Mouse (Mus musculus) midbrain, embryonic 14.5 days (tissue): ENCODE measurements at regions not wholly inside any gene's neighbourhood (a gene's known extent, or its start where the extent isn't known, plus 50 kb on each side); places are given as distances from the start of the nearest gene placed in this dataset.

ENCODE experiments used
- ATAC-seq: fragments of 200-750 bp; cut with Nextera tagmentation; 2 replicates; pipeline ENCODE4 v1.8.0; 2017; ENCODE audit warnings: moderate number of reproducible peaks, moderate library complexity; ENCODE audit not compliant: low FRiP score, low TSS enrichment
- DNase-seq: peaks from one replicate; pipeline ENCODE4 v3.0.0-alpha.2; 2015
- H3K27ac ChIP-seq: fragments of 300-500 bp; sonication (generic); replicated peaks from 2 replicates; pipeline ENCODE4 v1.5.1; 2014; ENCODE audit warnings: mild to moderate bottlenecking, low read depth, low read length, moderate library complexity
- H3K27me3 ChIP-seq: fragments of 300-500 bp; sonication (generic); 2 replicates; pipeline ENCODE4 v1.6.1; 2014; ENCODE audit warnings: low read length, control low read depth, mixed read lengths; ENCODE audit not compliant: control insufficient read depth, insufficient read depth
- H3K36me3 ChIP-seq: fragments of 300-500 bp; sonication (generic); 2 replicates; pipeline ENCODE4 v1.6.1; 2014; ENCODE audit warnings: low read length, control low read depth; ENCODE audit not compliant: control insufficient read depth, insufficient read depth
- H3K4me1 ChIP-seq: fragments of 300-500 bp; sonication (generic); 2 replicates; pipeline ENCODE4 v1.6.1; 2014; ENCODE audit warnings: mild to moderate bottlenecking, antibody characterized with exemption, low read length, control low read depth; ENCODE audit not compliant: control insufficient read depth, insufficient read depth
- H3K4me2 ChIP-seq: fragments of 300-500 bp; sonication (generic); 2 replicates; pipeline ENCODE4 v1.6.1; 2014; ENCODE audit warnings: mild to moderate bottlenecking, low read length, moderate library complexity
- H3K4me3 ChIP-seq: fragments of 300-500 bp; sonication (generic); replicated peaks from 2 replicates; pipeline ENCODE4 v1.5.1; 2014; ENCODE audit warnings: low read depth, low read length
- H3K9ac ChIP-seq: fragments of 300-500 bp; sonication (generic); replicated peaks from 2 replicates; pipeline ENCODE4 v1.6.1; 2014; ENCODE audit warnings: mild to moderate bottlenecking, low read length, moderate library complexity
- H3K9me3 ChIP-seq: fragments of 300-500 bp; sonication (generic); 2 replicates; pipeline ENCODE4 v1.6.1; 2016; ENCODE audit warnings: low read length, control low read depth, mixed read lengths; ENCODE audit not compliant: control insufficient read depth
- WGBS: fragments of 180-500 bp; shearing (Covaris S2); extraction: QIAGEN DNeasy Blood & Tissue Kit; methylation state at CpG from one replicate; pipeline ENCODE4 v1.1.7; 2014; 5-methylcytosine and 5-hydroxymethylcytosine counted together

DNA sequence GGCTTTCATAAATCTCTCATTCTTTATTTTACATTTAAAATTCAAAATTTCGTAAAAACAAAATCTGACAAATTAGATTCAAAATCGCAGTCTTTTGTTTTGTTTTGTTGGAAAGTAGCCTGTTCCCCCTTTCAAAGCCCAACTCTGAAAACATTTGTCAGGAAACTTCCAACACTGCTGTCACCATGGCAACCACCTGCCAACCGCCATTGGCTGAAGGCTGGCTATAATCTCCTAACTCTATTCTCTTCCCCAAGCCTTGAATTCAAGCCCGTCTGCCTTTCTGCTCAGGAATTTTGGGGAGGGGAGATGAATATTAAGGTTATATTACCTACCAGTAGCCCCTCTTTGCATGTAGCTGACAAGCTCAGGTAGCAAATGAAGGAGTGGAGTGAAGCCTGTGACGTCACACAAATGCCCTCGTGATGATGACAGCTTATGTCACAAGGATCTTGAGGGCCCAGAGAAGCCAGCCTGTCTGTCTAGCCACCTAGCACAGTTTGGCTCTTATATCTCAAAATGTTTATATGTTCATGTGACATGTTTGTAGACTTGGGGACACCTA lies 82.0 kb upstream of the Sox2 start:
- Histone ChIP-seq H3K27ac (no peak overlapping the region), H3K4me2 (no peak overlapping the region)
- 17% methylated on average over 6 of the region's 6 CpGs for WGBS

DNA sequence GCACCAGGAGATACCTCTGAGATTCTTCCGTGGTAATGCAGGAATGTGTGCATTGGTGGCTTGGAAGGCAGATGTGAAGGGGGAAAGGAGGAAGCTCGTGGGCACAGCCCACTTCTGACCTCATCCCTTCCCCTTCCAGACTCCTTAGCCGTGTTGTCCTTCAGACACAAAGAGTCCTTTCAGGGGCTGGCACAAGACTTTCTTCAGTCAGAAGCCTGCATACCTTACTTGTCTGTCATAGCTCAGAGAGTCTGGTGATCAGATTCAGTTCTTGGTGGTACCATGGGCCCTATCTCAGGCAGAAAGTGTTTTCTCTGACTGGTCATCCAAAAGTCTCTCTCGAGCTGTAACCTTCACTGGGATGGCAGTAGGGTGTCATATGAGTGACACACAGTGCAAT lies 84.8 kb upstream of the Sox2 start:
- no peak overlapping the region for H3K4me2 ChIP-seq
- no peak for ATAC-seq
- no peak overlapping the region for H3K27ac ChIP-seq
- DNase-seq, result no peak
- peaks cover 24% of the 10 kb centered on the region for H3K4me1 ChIP-seq
- H3K9ac ChIP-seq, result no peak overlapping the region
- H3K27me3 ChIP-seq, result no peaks in the 10 kb centered on the region
- no peak overlapping the region for H3K4me3 ChIP-seq
- 53% methylated on average over 4 of the region's 4 CpGs for WGBS
- no peaks in the 10 kb centered on the region for H3K9me3 ChIP-seq
- H3K36me3 ChIP-seq, result no peaks in the 10 kb centered on the region

More for the DNA sequence above, 82.0 kb upstream of the Sox2 start:
- Histone ChIP-seq H3K36me3 (no peaks in the 10 kb centered on the region), H3K4me1 (peaks cover 11% of the 10 kb centered on the region; the same call in 1 of the 2 replicates), H3K4me3 (no peak overlapping the region), H3K9ac (no peak overlapping the region), H3K9me3 (no peaks in the 10 kb centered on the region), H3K27me3 (no peaks in the 10 kb centered on the region)
- DNase-seq (peak; percentile 85), ATAC-seq (no peak; the same call in 1 of the 2 replicates)

DNA sequence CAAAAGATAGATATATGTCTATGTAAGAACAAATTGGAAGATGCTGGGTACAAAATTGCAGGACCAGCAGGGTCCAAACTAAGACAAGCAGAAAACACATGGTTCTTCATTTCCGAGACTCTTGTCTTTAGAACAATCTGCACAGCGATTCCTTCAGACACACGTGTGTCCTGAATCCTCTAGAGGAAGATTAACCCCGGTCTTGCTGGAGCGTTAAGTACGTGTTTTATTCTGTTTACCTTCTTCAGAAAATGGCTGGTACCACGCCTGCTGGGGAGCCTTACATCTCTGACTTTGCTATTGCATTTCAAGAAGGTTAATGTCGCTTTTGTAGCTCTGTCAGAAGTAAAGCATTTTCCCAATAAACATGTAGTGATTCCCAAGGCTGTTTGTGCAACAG lies 87.3 kb upstream of the Sox2 start:
- H3K4me1 ChIP-seq, result peaks cover 27% of the 10 kb centered on the region

DNA sequence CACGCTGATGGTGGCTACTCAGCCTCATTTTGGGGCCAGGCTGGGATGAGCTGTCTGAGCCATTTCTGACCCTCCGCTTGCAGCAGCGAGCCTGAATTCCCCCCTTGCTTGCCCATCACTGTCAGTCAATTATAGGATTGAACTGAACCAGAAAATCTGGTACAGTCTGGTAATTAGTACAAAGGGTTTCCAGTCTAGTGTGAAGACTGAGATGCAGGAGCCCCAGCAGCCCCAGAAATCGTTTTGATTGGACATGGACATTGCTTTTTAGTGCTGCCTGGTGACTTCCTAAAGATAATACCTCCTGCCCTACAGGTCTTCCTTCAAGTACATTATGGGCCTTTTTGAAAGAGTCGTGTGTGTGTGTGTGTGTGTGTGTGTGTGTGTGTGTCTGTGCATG lies 88.5 kb upstream of the Sox2 start:
- 4% methylated on average over 5 of the region's 5 CpGs for WGBS
- no peaks in the 10 kb centered on the region for H3K9me3 ChIP-seq
- peak overlapping the region; percentile 31; the same call in 1 of the 2 replicates for H3K9ac ChIP-seq
- H3K27ac ChIP-seq, result peak overlapping the region; percentile 45; the same call in 1 of the 2 replicates
- H3K4me2 ChIP-seq, result peak overlapping the region; percentile 41
- DNase-seq, result peak; percentile 57
- H3K36me3 ChIP-seq, result no peaks in the 10 kb centered on the region
- peak overlapping the region; percentile 14; the same call in 1 of the 2 replicates for H3K4me3 ChIP-seq
- ATAC-seq, result peak; percentile 43
- peaks cover 24% of the 10 kb centered on the region for H3K4me1 ChIP-seq
- H3K27me3 ChIP-seq, result no peaks in the 10 kb centered on the region

More for the DNA sequence above, 87.3 kb upstream of the Sox2 start:
- Histone ChIP-seq H3K27ac (no peak overlapping the region), H3K4me2 (peak overlapping the region; percentile 34), H3K9me3 (no peaks in the 10 kb centered on the region), H3K9ac (no peak overlapping the region), H3K36me3 (no peaks in the 10 kb centered on the region), H3K27me3 (no peaks in the 10 kb centered on the region), H3K4me3 (no peak overlapping the region)
- peak; percentile 49 for DNase-seq
- no peak for ATAC-seq
- WGBS, result 17% methylated on average over 8 of the region's 8 CpGs

DNA sequence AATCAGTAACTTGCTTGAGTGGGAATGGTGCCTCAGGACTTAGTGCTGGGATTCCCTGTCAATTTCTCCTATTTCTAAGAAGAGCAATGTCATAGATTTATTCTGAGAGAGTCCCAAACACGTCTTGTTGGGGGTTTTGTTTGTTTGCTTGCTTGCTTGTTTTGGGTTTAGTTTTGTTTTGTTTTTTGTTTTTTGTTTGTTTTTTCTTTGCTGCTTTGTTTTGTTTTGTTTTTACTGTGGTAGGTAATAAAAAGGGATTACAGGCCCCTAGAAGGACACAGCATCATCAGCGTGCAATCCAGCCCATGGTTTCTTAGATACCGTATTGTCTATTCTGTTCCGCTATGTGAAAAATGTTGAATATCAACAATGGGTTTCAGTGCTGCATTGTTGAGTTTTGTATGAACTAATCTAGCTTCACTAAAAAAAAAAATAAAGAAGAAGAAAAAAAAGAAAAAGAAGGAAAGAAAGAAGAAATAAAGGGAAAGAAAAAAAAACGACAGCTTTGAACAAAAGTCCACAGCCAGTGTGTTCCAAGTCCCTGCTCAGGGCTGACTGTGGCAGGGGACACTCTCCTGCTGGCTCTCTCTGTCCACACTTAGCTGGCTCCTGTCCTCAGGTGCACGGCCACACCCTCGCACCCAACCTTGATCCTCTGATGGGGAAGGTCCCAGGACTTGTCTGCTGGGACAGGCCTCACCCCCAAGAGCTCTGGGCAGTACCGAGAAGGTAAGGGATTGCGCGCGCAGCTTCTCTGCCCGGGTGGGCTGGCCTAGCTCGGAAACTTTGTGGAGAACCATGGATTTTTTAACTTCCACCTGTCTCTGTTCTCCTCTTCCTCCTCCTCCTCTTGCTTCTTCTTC lies 90.1 kb upstream of the Sox2 start:
- Histone ChIP-seq H3K27me3 (no peaks in the 10 kb centered on the region), H3K9ac (peak overlapping the region; percentile 40; the same call in 1 of the 2 replicates), H3K4me3 (peak overlapping the region; percentile 26), H3K4me1 (peaks cover 24% of the 10 kb centered on the region), H3K4me2 (peak overlapping the region; percentile 45), H3K36me3 (no peaks in the 10 kb centered on the region), H3K27ac (peak overlapping the region; percentile 63), H3K9me3 (no peaks in the 10 kb centered on the region)
- ATAC-seq, result no peak; the same call in 1 of the 2 replicates
- 9% methylated on average over 13 of the region's 13 CpGs for WGBS
- peak; percentile 58 for DNase-seq

DNA sequence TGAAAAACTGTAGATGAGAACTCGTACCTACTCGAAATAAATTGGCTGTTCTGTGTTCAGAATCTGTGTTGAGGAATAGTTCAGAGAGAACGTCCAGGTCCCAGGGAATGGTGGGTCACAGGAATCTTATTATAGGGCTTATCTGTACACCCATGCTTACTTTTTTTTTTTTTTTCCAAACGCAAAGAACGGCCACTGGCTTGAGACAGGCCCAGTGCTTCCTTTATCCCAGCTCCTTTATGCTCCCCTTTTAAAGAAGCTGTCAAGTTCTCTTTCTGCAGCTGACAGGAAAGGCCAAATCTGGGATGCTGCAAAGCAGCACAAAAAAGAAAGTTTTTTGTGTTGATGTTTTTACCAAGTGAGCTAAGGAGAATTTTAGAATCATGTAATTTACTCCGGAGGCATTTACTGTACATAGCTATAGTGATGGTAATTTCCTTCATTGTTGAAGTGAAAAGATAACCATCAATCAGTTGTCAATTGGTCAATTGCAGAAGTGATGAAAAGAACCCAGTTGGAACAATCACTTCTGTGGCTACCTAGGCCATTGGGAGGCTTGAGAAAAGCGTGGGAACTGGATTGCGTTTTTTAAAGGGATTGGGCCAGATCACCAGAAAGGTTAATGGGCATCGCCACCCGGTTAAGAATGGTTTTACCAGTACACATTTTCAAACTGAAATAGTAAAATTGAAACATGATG lies 91.2 kb upstream of the Sox2 start:
- no peak overlapping the region for H3K27ac ChIP-seq
- DNase-seq, result peak; percentile 54
- no peak overlapping the region for H3K4me3 ChIP-seq
- no peaks in the 10 kb centered on the region for H3K36me3 ChIP-seq
- H3K9me3 ChIP-seq, result no peaks in the 10 kb centered on the region
- peaks cover 24% of the 10 kb centered on the region for H3K4me1 ChIP-seq
- WGBS, result 11% methylated on average over 10 of the region's 10 CpGs
- no peak overlapping the region for H3K9ac ChIP-seq
- ATAC-seq, result no peak
- no peak overlapping the region for H3K4me2 ChIP-seq
- H3K27me3 ChIP-seq, result no peaks in the 10 kb centered on the region

DNA sequence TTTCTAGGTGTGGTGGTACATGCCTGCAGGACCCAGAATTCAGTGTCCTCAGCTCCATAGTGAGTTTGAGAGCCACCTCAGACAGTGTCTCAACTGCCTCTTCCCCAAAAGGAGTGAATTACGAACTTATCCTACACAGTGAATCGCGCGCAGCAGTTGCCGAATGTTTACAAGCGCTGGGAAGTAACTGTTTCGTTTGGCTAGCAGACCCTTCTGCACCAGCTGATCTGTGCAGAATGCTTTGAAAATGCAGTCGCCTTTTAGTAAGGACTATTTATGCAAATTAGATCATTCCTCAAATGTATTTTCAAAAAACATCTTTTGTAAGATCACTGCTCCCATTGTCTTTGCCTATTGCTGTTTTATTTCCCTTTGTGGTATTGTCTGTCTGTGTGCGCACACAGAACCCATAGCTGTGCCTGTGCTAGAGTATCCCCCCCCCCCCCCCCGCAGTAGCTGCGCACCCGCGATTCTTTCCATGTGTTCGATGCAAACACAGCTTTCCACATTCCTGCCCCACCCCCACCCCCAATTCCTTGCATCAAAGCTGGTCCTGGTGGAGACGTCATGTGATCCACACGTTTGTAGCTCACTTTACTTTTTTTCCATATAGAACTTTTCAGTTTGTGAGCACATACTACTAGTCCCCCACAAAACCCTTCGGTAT lies 97.5 kb upstream of the Sox2 start:
- peak overlapping the region; percentile 8; the same call in 1 of the 2 replicates for H3K4me2 ChIP-seq
- H3K9ac ChIP-seq, result no peak overlapping the region
- no peak overlapping the region for H3K4me3 ChIP-seq
- no peaks in the 10 kb centered on the region for H3K9me3 ChIP-seq
- no peak for DNase-seq
- H3K36me3 ChIP-seq, result no peaks in the 10 kb centered on the region
- no peak overlapping the region for H3K27ac ChIP-seq
- 62% methylated on average over 17 of the region's 17 CpGs for WGBS
- H3K27me3 ChIP-seq, result no peaks in the 10 kb centered on the region
- no peaks in the 10 kb centered on the region for H3K4me1 ChIP-seq
- no peak for ATAC-seq

DNA sequence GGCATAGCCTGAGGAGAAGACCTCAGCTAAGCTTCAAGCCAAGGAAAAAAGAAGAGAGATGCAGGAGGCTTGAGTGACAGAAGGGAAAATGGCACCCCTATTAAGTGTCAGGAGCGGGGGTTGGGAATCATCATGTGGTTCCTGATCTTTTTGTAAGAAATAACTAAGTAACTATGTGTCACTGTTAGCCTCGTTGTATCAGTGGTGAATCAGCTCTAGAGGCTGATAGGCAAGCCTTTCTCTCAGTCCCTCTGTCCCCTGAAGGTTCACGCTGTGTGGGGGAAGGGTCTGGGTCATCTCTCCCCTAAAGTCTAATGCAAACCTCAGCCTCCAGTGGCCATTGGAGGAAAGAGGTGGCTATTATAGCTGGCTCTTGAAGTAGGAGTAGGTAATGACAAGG lies 99.1 kb upstream of the Sox2 start:
- no peaks in the 10 kb centered on the region for H3K27me3 ChIP-seq
- H3K36me3 ChIP-seq, result no peaks in the 10 kb centered on the region
- no peak overlapping the region for H3K9ac ChIP-seq
- H3K4me1 ChIP-seq, result no peaks in the 10 kb centered on the region
- H3K4me3 ChIP-seq, result no peak overlapping the region
- ATAC-seq (no peak), DNase-seq (no peak)
- H3K9me3 ChIP-seq, result no peaks in the 10 kb centered on the region
- no peak overlapping the region for H3K4me2 ChIP-seq
- H3K27ac ChIP-seq, result no peak overlapping the region
- WGBS, result 60% methylated on average over 3 of the region's 3 CpGs
